ENCODE assay signal across 8 mouse cellular contexts in the genomic region with DNA sequence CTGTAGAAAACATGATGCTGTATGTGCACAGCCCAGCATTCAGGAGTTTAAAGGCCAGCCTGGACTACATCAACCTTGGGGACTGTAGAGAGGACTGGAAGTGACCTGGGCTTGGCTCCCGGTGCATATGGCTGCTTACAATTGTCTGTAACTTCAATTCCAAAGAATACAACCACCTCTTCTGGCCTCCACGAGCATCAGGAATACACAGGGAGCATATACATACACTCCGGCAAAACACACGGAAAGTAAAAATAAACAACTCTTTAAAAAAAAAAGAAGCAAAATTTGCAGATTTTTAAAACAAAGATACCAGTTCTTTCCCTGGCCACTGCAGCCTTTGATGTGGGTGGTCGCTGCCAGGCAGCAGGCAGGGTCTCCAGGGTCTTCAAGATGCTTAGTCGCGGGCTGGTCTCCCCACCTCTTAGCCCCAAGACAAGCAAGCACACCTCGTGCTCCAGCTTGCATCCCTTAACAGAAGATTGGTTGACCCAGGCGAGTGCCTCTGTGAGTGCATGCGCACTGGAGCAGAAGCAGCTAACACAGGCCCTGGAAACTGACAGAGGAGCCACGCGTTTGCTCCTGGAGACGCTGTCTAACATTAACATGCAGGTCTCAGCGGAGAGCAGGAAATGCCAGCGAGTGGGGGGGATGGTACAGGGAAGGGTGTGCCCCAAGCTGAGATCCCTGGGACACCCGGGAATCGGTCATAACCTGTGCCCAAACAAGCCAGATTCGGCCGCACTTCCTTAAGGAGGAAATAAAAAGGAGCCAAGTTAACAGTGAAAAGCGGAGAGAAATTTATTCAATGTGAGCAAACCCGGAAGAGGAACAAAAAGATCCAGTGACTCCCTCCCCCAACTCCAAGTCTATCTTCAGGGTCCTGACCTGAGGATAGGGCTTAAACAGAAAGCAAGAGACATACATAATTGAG. TPM values are rescaled to one million over a fixed set of nuclear protein-coding genes. Genes with fewer than 3 reads are reported as not detected.
DNase-seq lines count a peak whose midpoint lies in the region; ATAC-seq and TF ChIP-seq lines count a peak whose summit lies in the region.

No protein-coding gene starts in this region.

- H3K9me3 ChIP-seq in G1E (replicated peaks): no peaks in the 10 kb centered on the region
- H3K9me3 ChIP-seq in lung, embryonic 14.5 days (ENCODE audit: low read depth, low read length): no peaks in the 10 kb centered on the region

- TF ChIP-seq POLR2A in olfactory bulb, adult 2 months (IDR thresholded peaks at IDR 0.05; ENCODE audit: insufficient read depth, low read depth, low read length): no peak

- TF ChIP-seq CTCF in G1E (IDR thresholded peaks at IDR 0.05; ENCODE audit: low read depth, low read length): no peak
- no peak for TF ChIP-seq CTCF in layer of hippocampus, adult 2 months (conservative IDR thresholded peaks at IDR 0.05)
- no peak for TF ChIP-seq CTCF in lung, embryonic 14.5 days (IDR thresholded peaks at IDR 0.05; ENCODE audit: low read depth)
- no peak for TF ChIP-seq CTCF in olfactory bulb, adult 2 months (IDR thresholded peaks at IDR 0.05; ENCODE audit: insufficient read depth, low read depth, low read length)

- H3K4me3 ChIP-seq in G1E (ENCODE audit: low read depth, low read length): peak overlapping the region; percentile 52; the same call in 1 of the 2 replicates
- H3K4me3 ChIP-seq in layer of hippocampus, adult 2 months: peak overlapping the region; percentile 48
- H3K4me3 ChIP-seq in lung, embryonic 14.5 days (ENCODE audit: low read depth, low read length): peak overlapping the region; percentile 28
- H3K4me3 ChIP-seq in olfactory bulb, adult 2 months (ENCODE audit: insufficient read depth, low read depth, low read length): 0 out of 2 replicates have a peak overlapping the region, but pooled peaks have one; percentile 6

- peak; percentile 60 for ATAC-seq in G1E (ENCODE audit: extremely low read depth, insufficient number of reproducible peaks, low FRiP score, poor library complexity, severe bottlenecking)
- ATAC-seq in frontal cortex, adult (ENCODE audit: low TSS enrichment): peak; percentile 63
- peak; percentile 85 to 89 for ATAC-seq in hematopoietic stem cell, adult 5-6 weeks (replicated peaks in 1 of 2; ENCODE audit: insufficient read depth in 1 of 2, low FRiP score in 2 of 2, low TSS enrichment in 1 of 2, low read depth in 1 of 2, poor library complexity in 2 of 2, severe bottlenecking in 2 of 2)
- ATAC-seq in lung, embryonic 14.5 days (ENCODE audit: insufficient read depth): peak; percentile 76

- DNase-seq in G1E (ENCODE audit: low spot score): peak; percentile 27
- DNase-seq in cerebellum, adult 18-20 months: peak; percentile 56 to 59
- peak; percentile 51 to 57 for DNase-seq in layer of hippocampus, adult 2 months (ENCODE audit: low spot score in 2 of 2)
- peak; percentile 84 for DNase-seq in lung, embryonic 14.5 days
- DNase-seq in thymus, adult 18-20 months: peak; percentile 73 to 82

- peak overlapping the region; percentile 64 for H3K9ac ChIP-seq in lung, embryonic 14.5 days

- 4% methylated on average over 21 of the region's 21 CpGs for WGBS in lung, embryonic 14.5 days
- WGBS in olfactory bulb, adult 2 months: 11% methylated on average over 21 of the region's 21 CpGs

- peaks cover 23% of the 10 kb centered on the region; the same call in 1 of the 2 replicates for H3K27me3 ChIP-seq in G1E (ENCODE audit: insufficient read depth, low read length)
- no peaks in the 10 kb centered on the region for H3K27me3 ChIP-seq in lung, embryonic 14.5 days (ENCODE audit: insufficient read depth, low read length)

- H3K27ac ChIP-seq in layer of hippocampus, adult 2 months: peak overlapping the region; percentile 91
- H3K27ac ChIP-seq in lung, embryonic 14.5 days (ENCODE audit: low read depth): peak overlapping the region; percentile 82
- H3K27ac ChIP-seq in olfactory bulb, adult 2 months (ENCODE audit: insufficient read depth, low read depth, low read length): peak overlapping the region; percentile 52

- H3K4me1 ChIP-seq in G1E (ENCODE audit: insufficient read depth, low read depth, low read length): peaks cover 21% of the 10 kb centered on the region
- peaks cover 11% of the 10 kb centered on the region for H3K4me1 ChIP-seq in lung, embryonic 14.5 days (ENCODE audit: insufficient read depth)
- H3K4me1 ChIP-seq in olfactory bulb, adult 2 months (ENCODE audit: control insufficient read depth, insufficient read depth, low read length): peaks cover 28% of the 10 kb centered on the region

- no peaks in the 10 kb centered on the region for H3K36me3 ChIP-seq in G1E (replicated peaks)
- H3K36me3 ChIP-seq in lung, embryonic 14.5 days (ENCODE audit: insufficient read depth): no peaks in the 10 kb centered on the region

- H3K4me2 ChIP-seq in lung, embryonic 14.5 days: peak overlapping the region; percentile 64

RNA-seq across cellular contexts. Expression of a gene that starts 52.0 kb away (rescaled TPM):
- not detected in 2 replicates for total RNA-seq in G1E (2014; fragmentation: Nextera tagmentation)
- total RNA-seq in G1E (2017): not detected in 2 replicates
- not detected in 2 replicates for polyA plus RNA-seq in G1E (2012)
- total RNA-seq in hematopoietic stem cell, adult 5-6 weeks (2017): not detected in 2 replicates
- 1 to 10 TPM in 1 of 2 experiments, under 1 TPM in 1; 0.42 to 1.0 TPM for total RNA-seq in layer of hippocampus, adult 2 months (2021)
- 0.05 TPM in 1 of 2 replicates, not detected in the other for polyA plus RNA-seq in lung, embryonic 14.5 days (2014; fragmentation: Nextera tagmentation; extraction: Ambion mirVana)
- not detected in 2 replicates for polyA plus RNA-seq in olfactory bulb, adult 2 months (2012; ENCODE audit: insufficient read depth, insufficient read length, low replicate concordance, missing spikeins)

Comparison
In these comparisons a context has a peak if more than half of its experiments do, and no peak if none do; other contexts are left out.
1. Peak in every context shown above with its lines: DNase-seq, ATAC-seq, H3K4me3 ChIP-seq and H3K27ac ChIP-seq.
2. DNase-seq: peak in every context shown above with its lines; median percentile 84 in lung, embryonic 14.5 days; 78 in thymus, adult 18-20 months; 58 in cerebellum, adult 18-20 months; 54 in layer of hippocampus, adult 2 months; 27 in G1E.